Mouse (Mus musculus) kidney, postnatal 0 days (tissue): Measurements from ENCODE around the gene Armc9. TPM values are rescaled to one million over a fixed set of nuclear protein-coding genes. Genes with fewer than 3 reads are reported as not detected.

ENCODE experiments used
- ATAC-seq: fragments of 200-750 bp; cut with Nextera tagmentation; replicated peaks from 2 replicates; pipeline ENCODE4 v1.8.0; 2017; ENCODE audit warnings: low read depth, moderate number of reproducible peaks, moderate TSS enrichment, moderate library complexity; ENCODE audit not compliant: low FRiP score
- DNase-seq: peaks from one replicate; pipeline ENCODE4 v3.0.0-alpha.2; 2016; ENCODE audit warnings: low spot score
- H3K27ac ChIP-seq: fragments of 300-500 bp; sonication (generic); 2 replicates; pipeline ENCODE4 v1.5.1; 2014; ENCODE audit warnings: mild to moderate bottlenecking
- H3K27me3 ChIP-seq: fragments of 300-500 bp; sonication (generic); 2 replicates; pipeline ENCODE4 v1.6.1; 2014; ENCODE audit warnings: low read length, mixed read lengths; ENCODE audit not compliant: insufficient read depth
- H3K36me3 ChIP-seq: fragments of 300-500 bp; sonication (generic); 2 replicates; pipeline ENCODE4 v1.6.1; 2014; ENCODE audit warnings: low read length, mixed read lengths; ENCODE audit not compliant: insufficient read depth
- H3K4me1 ChIP-seq: fragments of 300-500 bp; sonication (generic); replicated peaks from 2 replicates; pipeline ENCODE4 v1.6.1; 2014; ENCODE audit warnings: antibody characterized with exemption, low read length, mixed read lengths; ENCODE audit not compliant: insufficient read depth
- H3K4me2 ChIP-seq: fragments of 300-500 bp; sonication (generic); 2 replicates; pipeline ENCODE4 v1.6.1; 2014; ENCODE audit warnings: mild to moderate bottlenecking, low read length, moderate library complexity, mixed read lengths
- H3K4me3 ChIP-seq: fragments of 300-500 bp; sonication (generic); replicated peaks from 2 replicates; pipeline ENCODE4 v1.5.1; 2014; ENCODE audit warnings: low read depth, low read length
- H3K9ac ChIP-seq: fragments of 300-500 bp; sonication (generic); 2 replicates; pipeline ENCODE4 v1.6.1; 2014; ENCODE audit warnings: low read depth, low read length
- H3K9me3 ChIP-seq: fragments of 300-500 bp; sonication (generic); replicated peaks from 2 replicates; pipeline ENCODE4 v1.6.1; 2016; ENCODE audit warnings: low read length, inconsistent platforms, mixed read lengths
- CTCF ChIP-seq: IDR thresholded peaks from 2 replicates; pipeline ENCODE4 v1.5.1; 2016; ENCODE audit warnings: antibody characterized with exemption, low read depth, mild to moderate bottlenecking, moderate library complexity
- WGBS: fragments of 180-500 bp; shearing (Covaris S2); extraction: QIAGEN DNeasy Blood & Tissue Kit; methylation state at CpG from one replicate; pipeline ENCODE4 v1.1.7; 2014; 5-methylcytosine and 5-hydroxymethylcytosine counted together
- polyA plus RNA-seq: library from polyadenylated mRNA; unstranded; fragments of >200 nt; fragmentation: Nextera tagmentation; extraction: Ambion mirVana; gene quantifications from 2 replicates; pipeline ENCODE4 v1.2.1, GENCODE M21; 2015

Gene Armc9
- polyA plus RNA-seq, 1 experiment from 2014 or later = 16.5 TPM

GRCm38 (mm10) chr1:86190843-86191242, 36.3 kb downstream of the Armc9 start:
- Histone ChIP-seq H3K9ac (no peak overlapping the region), H3K9me3 (no peaks in the 10 kb centered on the region), H3K4me3 (no peak overlapping the region), H3K27ac (no peak overlapping the region), H3K4me1 (no peaks in the 10 kb centered on the region), H3K36me3 (no peaks in the 10 kb centered on the region), H3K4me2 (no peak overlapping the region), H3K27me3 (no peaks in the 10 kb centered on the region)
- no peak for TF ChIP-seq CTCF
- DNase-seq = no peak
- ATAC-seq = no peak
- 81% methylated on average over 6 of the region's 6 CpGs for WGBS

GRCm38 (mm10) chr1:86194044-86194443, 39.5 kb downstream of the Armc9 start:
- H3K4me1 ChIP-seq = no peaks in the 10 kb centered on the region
- no peaks in the 10 kb centered on the region for H3K9me3 ChIP-seq
- no peaks in the 10 kb centered on the region for H3K27me3 ChIP-seq
- no peak overlapping the region for H3K27ac ChIP-seq
- DNase-seq = no peak
- ATAC-seq = no peak
- no peak overlapping the region for H3K9ac ChIP-seq
- TF ChIP-seq CTCF = no peak
- H3K4me3 ChIP-seq = no peak overlapping the region
- 84% methylated on average over 7 of the region's 7 CpGs for WGBS
- no peak overlapping the region for H3K4me2 ChIP-seq
- 0 out of 2 replicates have a peak, but pooled peaks cover 7% of the 10 kb centered on the region for H3K36me3 ChIP-seq

GRCm38 (mm10) chr1:86198276-86198675, 43.7 kb downstream of the Armc9 start:
- 91% methylated on average over 6 of the region's 6 CpGs for WGBS
- no peak for TF ChIP-seq CTCF
- DNase-seq = no peak
- no peak for ATAC-seq
- Histone ChIP-seq H3K9me3 (no peaks in the 10 kb centered on the region), H3K27ac (no peak overlapping the region), H3K4me3 (no peak overlapping the region), H3K4me2 (no peak overlapping the region), H3K9ac (no peak overlapping the region), H3K4me1 (no peaks in the 10 kb centered on the region), H3K27me3 (no peaks in the 10 kb centered on the region), H3K36me3 (peaks cover 29% of the 10 kb centered on the region; the same call in 1 of the 2 replicates)

GRCm38 (mm10) chr1:86199026-86199425, 44.4 kb downstream of the Armc9 start:
- no peak overlapping the region for H3K4me2 ChIP-seq
- H3K36me3 ChIP-seq = peaks cover 32% of the 10 kb centered on the region; the same call in 1 of the 2 replicates
- no peaks in the 10 kb centered on the region for H3K27me3 ChIP-seq
- 81% methylated on average over 5 of the region's 5 CpGs for WGBS
- no peaks in the 10 kb centered on the region for H3K9me3 ChIP-seq
- no peak overlapping the region for H3K9ac ChIP-seq
- no peak for TF ChIP-seq CTCF
- H3K27ac ChIP-seq = no peak overlapping the region
- no peak overlapping the region for H3K4me3 ChIP-seq
- no peaks in the 10 kb centered on the region for H3K4me1 ChIP-seq
- ATAC-seq (no peak), DNase-seq (no peak)

- no peaks in the 10 kb centered on the region for H3K27me3 ChIP-seq
- DNase-seq (no peak), ATAC-seq (no peak)
- H3K36me3 ChIP-seq = peaks cover 33% of the 10 kb centered on the region; the same call in 1 of the 2 replicates
- no peaks in the 10 kb centered on the region for H3K4me1 ChIP-seq
- no peak overlapping the region for H3K4me2 ChIP-seq
- no peak overlapping the region for H3K4me3 ChIP-seq
- TF ChIP-seq CTCF = no peak
- no peak overlapping the region for H3K27ac ChIP-seq
- H3K9me3 ChIP-seq = no peaks in the 10 kb centered on the region
- no peak overlapping the region for H3K9ac ChIP-seq
Observed at GRCm38 (mm10) chr1:86201312-86201711, 46.7 kb downstream of the Armc9 start.

GRCm38 (mm10) chr1:86202617-86203219, 48.1 kb downstream of the Armc9 start:
- Histone ChIP-seq H3K4me2 (no peak overlapping the region), H3K27me3 (no peaks in the 10 kb centered on the region), H3K27ac (no peak overlapping the region), H3K9ac (no peak overlapping the region), H3K36me3 (peaks cover 30% of the 10 kb centered on the region; the same call in 1 of the 2 replicates), H3K4me3 (no peak overlapping the region), H3K9me3 (no peaks in the 10 kb centered on the region), H3K4me1 (no peaks in the 10 kb centered on the region)
- 87% methylated on average over 9 of the region's 9 CpGs for WGBS
- DNase-seq (no peak), ATAC-seq (no peak)
- no peak for TF ChIP-seq CTCF

GRCm38 (mm10) chr1:86210676-86211075, 56.1 kb downstream of the Armc9 start:
- Histone ChIP-seq H3K4me3 (no peak overlapping the region), H3K27ac (no peak overlapping the region), H3K27me3 (no peaks in the 10 kb centered on the region), H3K9ac (no peak overlapping the region), H3K9me3 (no peaks in the 10 kb centered on the region), H3K4me2 (no peak overlapping the region), H3K4me1 (no peaks in the 10 kb centered on the region), H3K36me3 (peaks cover 26% of the 10 kb centered on the region; the same call in 1 of the 2 replicates)
- 90% methylated on average over 7 of the region's 7 CpGs for WGBS
- TF ChIP-seq CTCF = no peak
- DNase-seq = no peak
- no peak for ATAC-seq
